In genomic region chr12:101875107-101875506, GRCm38 (mm10) we compare ENCODE assay signal across 9 mouse cellular contexts. TPM values are rescaled to one million over a fixed set of nuclear protein-coding genes. Genes with fewer than 3 reads are reported as not detected.
A peak's percentile ranks its signal among the peaks of the same experiment; 100 is the strongest.
DNase-seq lines count a peak whose midpoint lies in the region; ATAC-seq and TF ChIP-seq lines count a peak whose summit lies in the region.
"Had no signal": no experiment of that assay in that cellular context is flagged by ENCODE, and none has a peak within 500 bp of the region (broad histone marks: within the 10 kb centered on the region; RNA-seq: fewer than 3 reads in every experiment).

No protein-coding gene starts in this region.

- DNase-seq in layer of hippocampus, adult 2 months (ENCODE audit: low spot score in 2 of 2) = peak; percentile 24 to 36
- DNase-seq in layer of hippocampus, postnatal 25 days (ENCODE audit: extremely low spot score in 1 of 2, low spot score in 1 of 2) = no peak
- DNase-seq in ES-CJ7 (ENCODE audit: low read depth, low spot score) (peak; percentile 26), R1 (ENCODE audit: low read depth, low spot score) (peak; percentile 54)
- DNase-seq in ovary, postnatal 10 days (ENCODE audit: low spot score) = no peak
- DNase-seq in yolk sac, embryonic 10.5 days (ENCODE audit: low spot score) = no peak
- DNase-seq: cerebellum, adult 8-10 months; thymus, postnatal 14 days had no signal

- H3K4me3 ChIP-seq in layer of hippocampus, adult 2 months = no peak overlapping the region

- ATAC-seq in megakaryocyte, adult 5-6 weeks (ENCODE audit: poor library complexity, severe bottlenecking) = 0 out of 2 replicates have a peak, but pooled peaks have one; percentile 21

- no peak overlapping the region for H3K27ac ChIP-seq in layer of hippocampus, adult 2 months

- TF ChIP-seq CTCF in layer of hippocampus, adult 2 months (conservative IDR thresholded peaks at IDR 0.05) = peak; percentile 82

RNA-seq across cellular contexts. Expression of gene Trip11, which starts 38.0 kb away (rescaled TPM):
- 10 to 100 TPM; 31.8 to 32.9 TPM for total RNA-seq in layer of hippocampus, adult 2 months (2021)
- 10 to 100 TPM; 26.1 to 28.6 TPM for total RNA-seq in layer of hippocampus, postnatal 25 days (2021)
- total RNA-seq in megakaryocyte, adult 5-6 weeks (2015) = 27.7 and 29.6 TPM in 2 replicates
- 33.8 and 39.6 TPM in 2 replicates for total RNA-seq in megakaryocyte, adult 5-6 weeks (2017)

RNA-seq across cellular contexts. Expression of gene Fbln5, which starts 56.3 kb away (rescaled TPM):
- 1 to 10 TPM; 3.6 to 4.9 TPM for total RNA-seq in layer of hippocampus, adult 2 months (2021)
- 1 to 10 TPM; 5.4 to 5.5 TPM for total RNA-seq in layer of hippocampus, postnatal 25 days (2021)
- 0.33 and 0.89 TPM in 2 replicates for total RNA-seq in megakaryocyte, adult 5-6 weeks (2015)
- total RNA-seq in megakaryocyte, adult 5-6 weeks (2017) = 0.48 TPM in 1 of 2 replicates, not detected in the other

Comparison
In these comparisons a context has a peak if more than half of its experiments do, and no peak if none do; other contexts are left out.
1. DNase-seq: peak in layer of hippocampus, adult 2 months (2 of 2), ES-CJ7 (single experiment) and R1 (single experiment); none in layer of hippocampus, postnatal 25 days (0 of 2), ovary, postnatal 10 days (single experiment) and yolk sac, embryonic 10.5 days (single experiment).